Mouse (Mus musculus) kidney, postnatal 4 days (tissue): Measurements from ENCODE around the gene E130311K13Rik.

Experiments used
- DNase-seq, 2 experiments: peaks; one replicate each; pipeline ENCODE4 v3.0.0; 2021; ENCODE audit warnings: mixed read lengths in 2 of 2

E130311K13Rik gene

DNA sequence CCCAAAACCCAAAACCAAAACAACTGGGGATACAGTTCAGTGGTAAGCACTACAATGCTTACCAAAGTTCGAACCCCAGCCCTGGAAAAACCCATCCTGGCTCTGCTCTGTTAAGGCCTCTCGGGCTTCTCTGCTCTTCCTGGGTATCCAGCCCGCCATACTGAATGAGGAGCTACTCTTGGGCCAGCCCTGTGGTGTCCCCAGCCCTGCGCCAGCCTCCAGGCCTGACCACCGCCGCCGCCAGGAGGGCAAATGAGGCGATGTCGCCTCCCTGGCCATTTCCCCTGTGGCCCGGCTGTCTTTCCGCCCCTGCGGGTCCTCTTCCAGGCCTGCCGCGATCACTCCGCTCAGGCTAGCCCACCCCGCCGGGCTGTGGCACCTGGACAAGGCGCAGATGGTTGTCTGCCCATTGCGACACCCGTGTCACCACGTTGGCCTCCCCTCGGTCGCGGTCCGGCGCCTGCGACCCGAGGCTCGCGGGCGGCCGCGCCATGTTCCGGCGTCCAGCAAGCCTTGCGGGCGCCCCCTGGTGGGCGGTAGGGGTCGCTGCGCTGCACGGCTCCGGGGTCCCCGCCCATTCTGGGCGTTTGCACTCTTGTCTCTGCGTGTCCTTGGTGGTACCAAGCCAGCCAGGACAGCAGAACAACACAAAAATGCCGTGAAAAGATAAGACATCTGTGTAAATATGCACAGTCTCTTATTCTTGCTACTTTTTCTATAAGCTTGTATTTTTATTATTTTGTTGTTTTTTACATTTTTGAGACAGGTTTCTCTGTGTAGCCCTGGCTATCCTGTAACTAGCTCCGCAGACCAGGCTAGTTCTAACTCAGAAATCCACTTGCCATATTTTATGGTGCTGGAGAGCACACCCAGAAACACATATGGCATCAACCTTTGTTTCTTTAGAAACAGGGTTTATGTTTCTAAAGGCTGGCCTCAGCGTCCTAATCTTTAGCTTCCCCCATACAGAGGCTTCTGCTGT is at the start of gene E130311K13Rik:
E130311K13Rik (minus strand) TSS at position 595 of the 982 bp plus-strand sequence.
- peak; percentile 94 to 95 for DNase-seq

DNA sequence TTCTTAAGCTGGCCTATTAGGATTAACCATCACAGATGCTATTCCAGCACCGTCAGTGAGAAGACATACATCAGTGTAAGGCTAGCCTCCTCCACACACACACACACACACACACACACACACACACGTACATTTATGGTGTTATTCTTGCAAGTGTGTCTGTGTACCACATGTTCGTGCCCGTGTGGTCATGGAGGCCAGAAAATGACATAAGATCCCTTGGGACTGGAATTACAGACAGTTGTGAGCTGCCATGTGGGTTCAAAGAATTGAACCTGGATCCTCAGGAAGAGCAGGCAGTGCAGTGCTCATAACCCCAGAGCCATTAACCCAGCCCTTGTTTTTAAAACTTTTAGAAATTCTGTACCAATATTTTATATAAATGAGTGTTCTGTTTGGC is 48.6 kb upstream of the E130311K13Rik start:
- no peak for DNase-seq

DNA sequence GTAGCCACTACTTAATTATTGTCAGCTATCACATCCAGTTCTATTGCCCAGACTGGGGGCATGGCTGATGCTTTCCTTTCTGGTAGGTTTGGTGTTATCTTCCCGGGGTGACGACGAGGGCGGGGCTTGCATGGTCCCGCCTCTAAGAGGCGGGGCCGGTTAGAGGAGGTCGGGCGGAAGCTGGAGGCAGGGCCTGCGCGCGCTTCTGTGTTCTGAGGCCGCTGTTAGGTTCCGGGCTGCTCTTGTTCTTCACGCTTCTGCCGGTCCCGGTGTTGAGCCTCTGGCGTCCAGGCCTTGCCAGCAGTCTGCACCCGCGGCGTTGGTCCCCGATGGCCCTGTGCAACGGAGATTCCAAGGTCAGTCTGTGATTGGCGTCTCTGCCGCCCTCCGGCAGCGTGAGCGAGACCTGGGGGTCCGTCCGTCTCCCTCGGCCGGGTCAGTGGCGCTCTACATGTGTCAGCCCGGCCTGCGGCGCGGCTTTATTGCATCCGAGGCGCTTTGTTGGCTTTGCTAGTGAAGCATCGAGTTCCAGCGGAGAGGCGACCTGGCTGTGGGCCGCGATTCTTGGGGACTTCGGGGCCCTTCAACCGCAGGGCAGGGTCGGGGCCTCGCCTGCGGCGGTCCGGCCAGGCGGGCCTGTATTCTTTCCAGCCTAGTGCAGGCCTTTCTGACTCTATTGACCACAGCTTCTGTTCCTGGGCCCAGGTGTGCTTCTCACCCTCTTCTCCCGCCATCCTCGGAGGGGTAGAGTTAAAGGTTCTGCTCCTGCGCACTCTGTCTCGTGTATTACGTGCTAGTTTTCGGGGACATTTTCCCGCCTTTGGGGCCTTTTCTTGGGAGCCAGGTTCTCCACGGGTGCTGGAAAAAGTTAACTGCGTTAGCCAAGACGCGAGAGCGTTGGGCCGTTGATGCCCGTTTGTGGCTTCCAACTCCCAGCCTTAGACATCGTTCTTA is 47.0 kb upstream of the E130311K13Rik start, which contains the start of gene Gmps:
Gmps (plus strand) TSS at position 152 of the 954 bp plus-strand sequence.
- peak; percentile 94 to 96 for DNase-seq

DNA sequence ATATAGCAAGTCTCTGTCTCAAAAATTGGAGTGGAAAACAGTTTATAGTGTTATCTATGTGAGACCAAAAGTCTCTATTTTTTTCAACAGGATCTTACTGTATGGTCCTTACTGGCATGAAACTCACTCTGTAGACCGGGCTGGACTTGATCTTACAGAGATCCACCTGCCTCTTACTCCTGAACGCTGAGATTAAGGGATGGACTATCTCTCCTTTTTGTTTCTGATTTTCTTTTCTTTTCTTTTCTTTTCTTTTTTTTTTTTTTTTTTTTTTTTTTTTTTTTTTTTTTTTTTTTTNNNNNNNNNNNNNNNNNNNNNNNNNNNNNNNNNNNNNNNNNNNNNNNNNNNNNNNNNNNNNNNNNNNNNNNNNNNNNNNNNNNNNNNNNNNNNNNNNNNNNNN is 36.7 kb upstream of the E130311K13Rik start:
- DNase-seq, result no peak

DNA sequence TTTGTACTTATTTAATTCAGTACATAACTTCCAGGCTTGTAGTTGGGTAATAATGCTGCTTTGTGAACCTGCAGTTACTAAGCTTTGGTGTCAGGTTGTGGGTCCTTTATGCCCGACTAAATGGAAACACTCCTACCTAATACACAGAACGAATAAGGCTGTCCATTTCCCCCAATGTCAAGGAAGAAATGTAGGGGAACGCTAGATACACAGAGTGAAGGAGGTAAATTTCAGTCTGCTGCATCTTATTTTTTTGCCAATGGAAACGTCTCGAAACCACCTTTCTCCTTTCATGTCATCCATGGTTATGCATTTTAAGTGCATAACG is 35.6 kb upstream of the E130311K13Rik start:
- no peak for DNase-seq

DNA sequence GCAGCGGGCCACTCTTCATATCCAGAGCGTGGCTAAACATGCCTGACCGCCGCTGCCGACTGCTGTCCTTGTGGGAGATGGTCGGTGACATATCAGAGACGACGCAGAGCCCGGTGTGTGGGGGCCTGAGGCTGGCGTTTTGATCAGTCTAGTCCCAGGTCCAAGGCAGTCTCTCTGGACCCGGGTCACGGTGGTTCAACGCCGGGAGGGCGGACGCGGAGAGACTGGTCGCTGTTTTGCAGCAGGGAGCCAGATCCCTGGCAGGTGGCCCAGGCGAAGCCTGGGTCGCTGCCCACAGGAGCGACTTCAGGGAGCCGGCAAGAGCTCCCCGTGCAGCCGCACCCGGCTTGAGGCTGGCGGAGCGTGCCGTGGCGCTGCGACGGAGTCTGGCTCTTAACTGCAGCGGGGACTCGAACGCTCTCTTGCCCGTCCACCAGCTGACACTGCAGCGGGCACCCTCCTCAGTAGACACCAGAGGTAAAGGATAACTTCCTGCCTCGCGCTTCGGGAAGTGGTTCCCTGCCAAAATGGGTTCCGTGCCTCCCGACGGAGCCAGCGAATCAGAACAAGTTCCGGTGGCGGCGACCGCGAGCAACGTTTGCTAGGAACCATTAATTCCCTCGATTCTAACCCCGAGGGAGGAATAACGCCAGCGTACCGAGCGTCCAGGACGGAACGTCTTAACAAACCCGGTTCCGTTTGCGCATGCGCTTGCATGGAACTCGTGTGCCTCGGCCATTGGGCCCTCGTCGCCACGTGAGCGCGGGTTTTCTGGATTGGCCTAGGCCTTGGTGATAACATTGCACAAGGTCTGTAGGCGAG is 35.0 kb upstream of the E130311K13Rik start, which contains the start of gene Slc33a1:
Slc33a1 (minus strand) TSS at position 669 of the 822 bp plus-strand sequence.
- peak; percentile 100 for DNase-seq

DNA sequence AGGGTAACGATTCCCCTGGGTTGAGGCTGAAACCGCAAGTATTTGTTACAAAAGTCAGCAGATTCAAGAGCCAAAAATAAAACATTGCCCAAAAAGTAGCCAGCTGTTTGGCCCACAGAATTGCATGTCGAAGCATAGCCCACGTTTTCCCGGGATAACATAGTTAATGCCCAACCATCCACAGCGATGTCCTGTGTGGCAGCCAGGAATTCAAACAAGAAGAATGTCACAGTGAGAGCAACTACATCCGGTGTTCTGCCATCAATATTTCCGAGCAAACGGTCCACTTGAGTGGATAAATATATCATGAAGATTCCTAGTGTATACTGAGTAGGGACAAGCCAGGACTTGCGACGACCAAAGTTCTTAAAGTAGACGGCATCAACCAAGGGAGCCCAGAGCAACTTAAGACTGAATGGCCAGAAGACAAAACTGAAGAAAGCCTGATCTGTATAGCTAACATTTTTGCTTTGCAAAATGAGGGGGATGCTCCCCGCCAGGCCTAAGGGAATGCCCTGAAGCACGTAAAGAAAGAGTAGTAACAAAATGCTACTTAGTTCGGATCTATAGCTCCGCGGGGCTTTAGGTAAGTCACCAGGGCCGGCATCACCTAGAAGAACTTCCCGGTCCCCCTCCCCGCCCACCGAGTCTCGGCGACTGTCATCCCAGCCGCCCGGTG is 34.3 kb upstream of the E130311K13Rik start:
- peak; percentile 16 to 38 for DNase-seq

DNA sequence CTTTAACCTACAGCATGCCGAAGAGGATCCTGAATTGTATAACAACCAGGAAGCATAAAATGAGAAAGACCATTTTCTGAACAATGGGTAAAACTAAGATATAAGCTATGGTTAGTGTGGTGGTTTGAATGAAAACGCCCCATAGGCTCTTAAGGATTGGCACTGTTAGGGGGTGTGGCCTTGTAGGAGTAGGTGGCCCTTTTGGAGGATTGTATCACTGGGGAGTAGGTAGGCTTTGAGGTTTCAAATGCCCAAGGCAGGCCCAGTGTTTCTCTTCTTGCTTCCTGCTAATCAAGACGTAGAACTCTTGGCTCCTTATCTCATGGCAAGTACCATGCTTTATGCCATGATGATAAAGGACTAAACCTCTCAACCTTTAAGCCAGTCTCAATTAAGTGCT is 20.6 kb upstream of the E130311K13Rik start:
- no peak for DNase-seq

DNA sequence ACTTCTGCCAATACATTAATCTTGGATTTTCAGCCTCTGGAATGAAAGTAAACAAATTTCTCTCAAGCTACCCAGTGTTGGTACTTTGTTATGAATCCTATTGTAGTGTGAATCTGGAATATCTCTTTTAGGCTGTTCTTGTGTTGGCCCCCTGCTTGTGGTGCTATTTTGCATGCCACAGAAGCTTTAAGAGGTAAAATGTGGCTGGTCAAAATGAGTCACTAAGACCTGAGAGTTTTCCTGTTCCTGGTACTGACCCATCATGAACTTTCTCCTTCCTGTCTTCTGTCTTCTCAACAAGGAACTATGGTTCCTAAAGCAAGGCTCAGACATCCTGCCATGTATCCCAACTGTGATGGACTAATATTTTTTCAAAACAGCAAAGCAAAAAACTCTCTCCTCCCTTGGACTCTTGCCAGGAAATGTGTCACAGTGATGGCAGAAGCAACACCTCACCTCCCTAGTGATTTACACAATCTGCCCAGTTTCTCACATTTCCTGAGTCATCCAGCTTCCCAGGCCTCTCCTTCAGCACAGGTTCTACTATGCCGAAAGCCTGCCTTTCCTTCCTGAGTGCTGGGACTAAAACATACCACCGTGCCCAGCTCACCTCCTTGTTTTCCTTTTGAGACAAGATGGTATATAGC is 12.1 kb upstream of the E130311K13Rik start:
- no peak for DNase-seq

DNA sequence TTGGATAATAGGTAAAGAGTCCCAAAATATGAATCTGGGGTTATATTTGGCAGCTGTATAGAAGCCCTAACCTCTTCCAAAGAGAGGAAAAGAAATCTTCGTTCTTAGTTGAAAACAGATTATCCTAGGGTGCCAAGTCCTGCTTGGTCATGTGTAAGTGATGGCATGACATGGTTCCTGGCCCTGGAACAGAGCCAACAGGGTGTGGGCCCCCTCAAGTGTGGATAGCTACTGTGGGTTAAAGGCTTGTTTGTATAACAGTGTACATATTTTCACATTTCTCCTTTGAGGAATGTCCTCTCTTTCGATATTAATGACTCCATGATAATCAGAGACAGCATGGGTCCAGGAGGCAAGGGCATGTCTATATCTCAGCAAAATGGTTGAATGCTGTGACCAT is 9.7 kb upstream of the E130311K13Rik start:
- DNase-seq, result peak in 1 of 2 experiments; percentile 26

DNA sequence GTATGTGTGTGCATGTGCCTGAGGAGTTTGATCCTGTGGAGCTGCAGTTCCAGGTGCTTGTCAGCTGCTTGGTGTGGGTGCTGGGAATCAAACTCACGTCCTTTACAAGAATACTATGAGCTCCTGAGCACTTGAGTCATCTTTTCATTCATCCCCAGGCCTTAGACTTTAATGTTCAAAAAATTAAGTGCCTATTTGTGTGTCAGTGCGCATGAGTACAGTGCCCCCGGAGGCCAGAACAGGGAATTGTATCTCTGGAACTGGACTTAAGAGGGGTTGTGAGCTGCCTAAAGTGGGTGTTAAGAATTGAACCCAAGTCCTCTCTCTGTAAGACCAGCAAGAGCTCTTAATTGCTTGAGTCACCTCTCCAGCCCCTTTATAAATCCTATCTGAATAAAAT is 9.6 kb downstream of the E130311K13Rik start:
- DNase-seq, result peak; percentile 46 to 56

DNA sequence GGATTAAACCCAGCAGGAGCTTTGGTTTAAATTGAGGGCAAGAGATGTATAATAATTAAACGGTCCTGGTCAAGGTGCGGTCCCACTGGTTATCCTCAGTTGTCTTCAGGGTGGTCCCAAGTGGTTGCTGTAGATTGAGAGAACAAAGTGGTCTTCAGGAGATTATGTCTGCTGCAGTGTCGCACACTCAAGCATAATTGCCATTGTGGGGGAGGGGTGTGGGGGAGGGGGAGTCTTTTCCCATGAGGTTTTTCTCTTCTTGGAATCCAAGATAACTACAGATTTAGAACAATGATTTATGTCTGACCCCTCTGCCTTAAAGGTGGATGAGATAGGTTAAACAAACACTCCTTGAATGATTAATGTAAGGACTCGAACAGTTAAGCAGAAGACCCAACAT is 19.0 kb downstream of the E130311K13Rik start:
- no peak for DNase-seq

DNA sequence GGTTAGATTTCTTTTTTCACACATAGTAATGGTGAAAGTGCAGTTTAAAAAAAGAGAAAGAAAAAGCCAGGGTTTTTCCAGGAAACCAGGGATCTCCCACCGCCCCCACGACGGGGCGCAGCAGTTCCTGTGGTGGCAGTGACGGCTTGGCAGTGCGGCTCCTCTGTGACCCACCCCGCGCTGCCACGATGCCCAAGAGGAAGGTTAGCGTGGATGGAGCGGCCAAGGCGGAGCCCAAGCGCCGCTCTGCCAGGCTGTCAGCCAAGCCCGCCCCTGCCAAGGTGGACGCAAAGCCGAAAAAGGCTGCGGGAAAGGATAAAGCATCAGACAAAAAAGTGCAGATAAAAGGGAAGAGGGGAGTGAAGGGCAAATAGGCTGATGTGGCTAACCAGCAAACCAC is 24.0 kb downstream of the E130311K13Rik start:
- peak; percentile 41 to 57 for DNase-seq

DNA sequence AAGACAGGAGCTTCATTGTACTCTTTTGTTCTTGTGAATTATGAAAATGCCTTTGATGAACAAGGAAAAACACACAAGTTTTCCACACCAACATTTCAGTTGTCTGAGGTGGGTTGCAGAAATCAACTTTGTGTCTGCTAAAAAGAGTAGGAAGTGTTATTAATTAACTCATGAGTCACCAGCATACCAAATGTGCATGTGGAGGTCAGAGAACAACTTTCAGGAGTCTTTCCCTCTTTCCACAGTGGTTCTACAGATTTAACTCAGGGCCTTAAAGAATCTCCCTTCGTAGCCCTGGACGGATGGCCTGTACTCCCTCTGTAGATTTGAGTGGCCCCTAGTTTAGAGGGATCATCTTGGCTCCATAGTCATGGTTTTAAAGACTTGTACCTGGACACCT is 25.1 kb downstream of the E130311K13Rik start:
- no peak for DNase-seq

DNA sequence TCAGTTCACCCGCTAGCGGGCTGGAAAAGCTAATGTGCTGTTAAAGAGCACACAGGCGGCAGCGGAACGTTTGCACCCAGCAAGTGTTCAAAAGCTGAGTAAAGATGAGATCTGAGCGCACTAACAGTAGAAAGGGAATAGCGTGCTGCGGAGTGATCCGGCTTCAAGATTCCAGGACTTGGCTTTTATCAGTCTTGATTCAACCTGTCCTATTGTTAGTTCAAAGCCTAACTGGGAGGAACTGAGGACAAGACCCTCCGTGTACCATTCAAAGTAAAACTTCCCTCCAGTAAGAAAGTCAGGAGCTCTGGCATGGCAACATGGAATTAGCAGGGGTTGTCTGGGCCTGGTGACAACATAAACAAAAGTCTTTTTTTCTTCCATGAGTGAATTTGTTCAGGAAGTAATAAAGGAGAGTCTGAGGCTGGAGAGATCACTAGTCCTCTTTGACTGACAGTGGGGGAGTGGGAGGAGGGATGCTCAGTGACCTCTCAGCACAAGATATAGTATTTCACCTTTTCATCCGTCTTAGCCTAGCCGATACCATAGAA is 29.2 kb downstream of the E130311K13Rik start:
- DNase-seq, result peak; percentile 11 to 44

DNA sequence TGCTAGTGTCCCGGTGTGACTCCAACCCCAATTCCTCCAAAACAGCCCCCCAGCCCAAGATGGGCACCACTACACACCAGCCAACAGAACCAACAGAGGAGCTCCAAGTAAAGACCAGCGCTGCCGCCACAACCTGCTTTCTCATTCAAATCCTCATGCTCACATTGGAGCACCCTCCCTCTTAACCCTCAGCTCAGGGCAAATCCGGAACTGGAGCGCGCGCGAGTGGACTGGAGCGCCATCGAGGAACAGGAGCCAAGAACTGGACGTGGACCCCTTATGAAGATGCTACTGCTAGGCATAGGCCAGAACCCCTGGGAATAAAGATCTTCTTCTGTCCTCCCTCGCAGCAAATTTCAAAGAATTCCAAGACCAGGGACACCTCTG is 30.0 kb downstream of the E130311K13Rik start, which contains the start of gene Plch1:
Plch1 (minus strand) TSS at position 164 of the 387 bp plus-strand sequence.
- peak; percentile 82 to 87 for DNase-seq

DNA sequence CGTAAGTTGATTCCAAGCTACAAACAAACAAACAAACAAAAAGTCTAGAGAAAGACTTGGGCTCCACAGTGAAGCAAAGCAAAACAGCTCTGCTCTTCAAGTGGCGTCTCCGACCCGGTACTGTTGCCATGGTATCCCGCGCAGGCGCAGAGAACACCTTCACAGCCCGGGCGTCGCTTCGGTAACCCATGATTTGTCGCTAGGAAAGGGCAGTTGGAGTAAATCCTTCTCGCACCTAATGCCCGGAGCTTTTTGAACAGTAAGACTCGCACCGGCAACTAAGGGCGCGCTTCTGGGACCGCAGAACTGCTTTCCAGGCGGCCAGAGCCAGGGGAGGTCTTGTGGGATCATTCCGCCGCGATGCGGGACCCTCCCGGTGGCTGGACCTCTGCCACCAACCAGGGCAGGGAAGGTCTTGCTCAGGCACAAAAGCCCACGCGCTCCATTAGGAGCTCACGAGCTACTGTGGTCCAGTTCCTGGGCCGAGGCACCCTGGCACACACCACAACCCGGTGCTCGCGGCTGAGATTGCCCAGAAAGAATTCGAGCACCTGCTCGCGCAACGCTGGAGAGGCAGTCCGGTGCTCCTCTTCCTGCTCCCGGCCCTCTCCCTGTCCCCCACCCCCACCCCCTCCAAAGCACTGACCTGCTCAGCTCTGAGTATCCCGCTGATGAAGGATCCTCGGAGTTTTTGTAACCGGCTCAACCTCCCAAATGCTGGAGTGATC is 30.5 kb downstream of the E130311K13Rik start:
- peak; percentile 89 to 93 for DNase-seq

DNA sequence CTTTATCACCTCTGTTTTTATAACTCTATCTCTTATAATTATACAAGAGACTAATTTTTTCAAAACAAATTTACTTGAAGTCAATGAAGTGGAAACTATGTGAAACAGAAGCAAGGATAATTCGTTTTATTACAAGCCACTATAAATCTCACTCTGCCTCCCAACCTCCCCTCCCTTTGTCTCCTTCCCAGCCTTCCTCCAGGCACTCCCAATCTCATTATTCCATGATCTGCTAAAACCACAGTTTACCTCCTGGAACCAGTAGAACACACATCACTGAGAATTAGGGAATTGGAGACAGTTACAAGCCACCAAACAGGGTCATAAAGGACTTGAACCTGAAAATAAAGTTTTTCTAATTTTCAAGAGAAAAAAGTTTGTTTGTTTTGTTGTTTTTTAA is 32.1 kb downstream of the E130311K13Rik start:
- DNase-seq, result no peak

DNA sequence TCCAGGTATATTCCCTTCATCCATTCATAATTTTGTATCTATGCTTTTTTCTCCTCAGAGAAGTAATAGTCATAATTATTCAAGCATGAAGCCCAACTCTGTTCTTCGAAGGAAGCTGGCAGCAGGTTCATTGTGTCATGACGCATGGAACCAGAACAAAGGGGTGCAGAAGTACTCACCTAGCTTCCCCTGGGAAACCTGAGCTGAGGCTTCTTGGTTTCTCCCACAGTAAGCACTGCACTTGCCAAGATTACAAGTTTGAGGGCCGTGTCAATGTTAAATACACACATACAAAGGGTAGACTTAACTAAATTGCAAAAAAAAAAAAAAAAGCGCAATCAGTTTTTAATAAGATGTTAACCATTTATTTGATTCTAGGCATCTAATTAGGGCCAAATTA is 33.0 kb downstream of the E130311K13Rik start:
- no peak for DNase-seq

DNA sequence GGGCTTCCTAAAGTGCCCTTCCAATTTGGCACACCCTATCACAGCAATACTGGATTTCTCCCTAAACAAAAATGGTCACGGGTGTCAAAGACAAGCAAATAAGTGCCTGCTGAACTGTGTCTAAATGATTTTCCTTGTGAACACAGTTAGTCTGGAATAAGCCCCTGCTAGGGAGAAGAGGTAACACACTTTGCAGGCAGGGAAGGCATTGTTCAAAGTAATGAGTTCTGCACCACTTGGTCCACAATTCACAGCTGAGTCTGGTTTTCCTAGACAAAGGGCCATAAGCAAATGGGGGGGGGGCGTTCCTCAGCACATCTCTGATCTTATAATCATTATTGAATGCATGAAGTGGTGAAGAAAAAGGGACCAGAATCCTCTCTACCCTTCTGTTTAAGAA is 33.5 kb downstream of the E130311K13Rik start:
- no peak for DNase-seq
